Mouse (Mus musculus) G1E (cell line): ENCODE results near the gene Ucma.

Experiments used
- CTCF ChIP-seq: IDR thresholded peaks from 2 replicates; pipeline ENCODE4 v1.5.1; 2012; ENCODE audit warnings: low read depth, low read length, inconsistent platforms, mixed read lengths
- GATA1 ChIP-seq: IDR thresholded peaks from 2 replicates; pipeline ENCODE4 v1.6.1; 2012; ENCODE audit warnings: borderline replicate concordance, low read length, inconsistent platforms, mixed read lengths
- POLR2AphosphoS5 ChIP-seq: IDR thresholded peaks from 2 replicates; pipeline ENCODE4 v1.6.1; 2012; ENCODE audit warnings: low read depth, low read length, inconsistent platforms; ENCODE audit not compliant: insufficient replicate concordance
- TAL1 ChIP-seq: conservative IDR thresholded peaks from 2 replicates; pipeline ENCODE4 v1.6.1; 2012; ENCODE audit warnings: low read depth, low read length, inconsistent platforms, mixed read lengths

DNA sequence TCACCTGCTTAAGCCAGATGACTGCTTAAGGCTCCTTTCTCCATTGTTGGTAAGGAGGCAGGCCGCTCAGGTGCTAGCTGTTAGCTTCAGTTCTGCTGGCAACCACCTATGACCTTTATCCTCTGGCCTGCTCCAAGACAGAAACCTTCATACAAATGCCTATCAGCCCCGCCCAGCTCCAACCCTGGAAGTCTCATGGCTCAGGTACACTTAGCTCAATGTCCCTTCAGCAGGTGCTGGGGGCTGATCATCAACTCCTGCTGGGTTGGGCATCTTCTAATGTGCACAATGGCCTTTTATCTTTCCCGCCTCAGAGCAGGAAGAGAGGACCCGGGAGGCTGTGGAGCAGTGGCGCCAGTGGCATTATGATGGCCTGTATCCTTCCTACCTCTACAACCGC lies 9.1 kb downstream of the Ucma start:
- TF ChIP-seq POLR2AphosphoS5 (no peak), CTCF (no peak), TAL1 (no peak), GATA1 (no peak)
